Mouse (Mus musculus): ENCODE data around the gene Spata31d1b.
"Not testable (repeated sequence)": the region's sequence is repeated elsewhere in the genome, so short reads cannot be mapped to it uniquely, and the experiment has no call there.

The Spata31d1b gene

DNA sequence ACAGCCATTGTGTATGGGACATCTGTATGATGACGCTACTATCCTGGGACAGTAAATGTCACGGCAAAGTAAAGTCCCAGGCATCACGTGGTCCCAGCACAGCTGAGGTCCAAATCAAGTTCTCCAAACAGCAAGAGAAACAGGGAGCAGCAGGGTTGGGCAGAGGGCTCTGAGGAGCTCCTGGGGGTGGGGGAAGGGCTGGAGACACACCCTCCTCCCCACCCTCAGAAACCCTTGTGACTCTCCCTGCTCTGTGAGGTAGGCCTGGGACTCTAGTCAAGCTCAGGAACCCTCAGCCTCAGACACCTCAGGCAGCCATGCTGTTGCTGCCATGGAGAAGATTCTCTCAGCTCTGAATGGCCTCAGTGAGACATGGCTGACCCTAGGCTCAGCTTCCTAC is at the start of gene Spata31d1b:
Gene Spata31d1b (plus strand): TSS at position 301 of the 400 bp plus-strand sequence.
- not testable (repeated sequence) for DNase-seq (ENCODE audit: low spot score)

DNA sequence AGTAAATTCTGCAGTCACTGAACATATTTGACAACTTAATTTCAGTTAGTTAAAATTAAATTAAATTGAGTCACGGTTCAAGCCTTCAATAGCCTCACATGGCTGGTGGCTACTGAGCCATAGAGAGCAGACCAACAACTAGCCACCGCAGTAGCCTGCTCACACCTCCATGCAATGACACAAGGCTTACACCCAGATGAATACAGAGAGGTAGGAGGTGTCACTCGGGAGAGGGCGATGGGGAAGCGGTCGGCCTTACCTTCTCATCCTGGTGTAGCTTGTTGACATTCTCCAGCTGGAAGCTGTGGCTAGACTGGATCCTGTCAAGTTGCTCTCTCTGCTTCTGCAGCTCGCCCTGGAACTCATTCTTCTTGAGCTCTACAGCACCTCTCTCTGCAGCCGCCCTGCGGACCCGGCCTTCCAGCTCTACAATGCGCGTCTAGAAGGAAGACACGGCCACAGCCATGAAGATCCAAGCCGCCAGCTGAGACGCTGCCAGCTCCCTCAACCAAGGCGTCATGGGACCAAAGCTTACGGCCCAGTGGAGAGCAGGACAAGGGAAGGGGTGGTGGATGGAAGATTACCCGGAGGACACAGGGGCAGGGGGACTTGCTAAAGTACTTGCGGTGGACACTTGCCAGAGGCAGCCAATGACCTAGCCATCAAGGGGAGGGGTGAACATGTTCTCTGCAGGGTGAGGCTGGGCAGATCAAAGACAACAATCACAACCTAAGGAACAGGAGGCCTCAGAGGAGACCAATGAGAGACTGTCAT is 48.0 kb upstream of the Spata31d1b start:
- no peak for DNase-seq (ENCODE audit: low spot score)

DNA sequence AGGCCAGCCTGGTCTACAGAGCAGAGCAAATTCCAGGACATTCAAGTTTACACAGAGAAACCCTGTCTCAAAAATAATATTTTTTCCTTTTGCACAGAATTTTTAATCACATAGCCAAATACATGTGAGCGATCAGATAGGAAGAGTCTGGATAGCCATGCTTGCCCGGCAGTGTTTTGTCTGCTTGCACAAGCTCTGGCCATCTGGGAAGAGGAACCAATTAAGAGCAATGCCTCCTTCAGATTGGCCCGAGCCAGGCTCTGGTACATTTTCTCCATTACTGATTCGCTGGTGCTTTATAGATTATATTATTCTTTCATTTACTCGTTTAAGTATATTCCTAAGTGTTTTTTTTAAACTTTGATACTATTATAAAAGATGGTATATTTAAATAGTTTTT is 44.3 kb upstream of the Spata31d1b start:
- no peak for DNase-seq (ENCODE audit: low spot score)

DNA sequence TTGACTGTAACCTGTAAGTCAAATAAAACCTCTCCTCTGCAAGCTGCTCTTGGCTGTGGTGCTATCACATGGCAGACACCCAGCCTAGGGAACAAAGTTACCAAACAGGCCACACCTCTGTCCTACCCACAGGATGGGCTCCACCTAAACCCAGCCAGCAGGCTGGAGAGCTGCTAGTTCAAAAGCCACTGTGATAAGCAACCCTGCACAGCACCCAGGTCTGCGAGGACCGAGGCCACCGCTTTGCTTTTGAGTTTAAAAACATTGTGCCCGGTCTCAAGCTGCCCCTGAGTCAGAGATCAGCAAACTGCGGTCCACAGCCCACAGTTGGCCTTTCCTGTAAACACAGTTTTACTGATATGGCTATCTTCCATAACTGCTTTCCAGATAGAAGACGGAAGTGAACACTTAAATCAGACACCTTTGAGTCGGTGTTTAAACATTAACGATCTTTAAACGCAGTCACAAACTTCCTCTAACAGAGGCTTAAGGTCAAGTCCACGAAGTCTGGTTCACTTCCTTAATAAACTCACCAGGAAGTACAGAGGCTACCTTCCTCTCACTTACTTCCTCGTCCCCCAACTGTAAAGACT is 43.5 kb upstream of the Spata31d1b start:
- DNase-seq (ENCODE audit: low spot score) = no peak

DNA sequence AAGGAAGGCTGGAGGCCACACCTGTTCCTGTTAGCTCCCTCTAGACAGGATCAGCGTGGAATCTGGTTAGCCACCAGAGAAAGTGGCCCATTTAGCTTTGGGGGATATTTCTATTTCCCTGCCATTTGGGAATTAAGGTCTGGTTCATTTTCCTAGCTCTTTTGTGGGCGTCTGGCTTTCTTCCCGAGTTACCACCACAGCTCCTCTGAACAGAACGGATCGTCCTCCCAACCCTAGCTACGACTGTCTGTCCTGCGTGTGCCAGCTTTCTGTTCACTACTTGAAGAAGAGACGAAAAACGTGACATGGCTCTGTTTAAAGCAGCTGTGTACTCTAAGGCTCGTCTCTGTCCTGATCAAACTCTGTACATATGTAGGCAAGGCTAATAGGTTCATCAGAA is 42.1 kb upstream of the Spata31d1b start:
- no peak for DNase-seq (ENCODE audit: low spot score)

DNA sequence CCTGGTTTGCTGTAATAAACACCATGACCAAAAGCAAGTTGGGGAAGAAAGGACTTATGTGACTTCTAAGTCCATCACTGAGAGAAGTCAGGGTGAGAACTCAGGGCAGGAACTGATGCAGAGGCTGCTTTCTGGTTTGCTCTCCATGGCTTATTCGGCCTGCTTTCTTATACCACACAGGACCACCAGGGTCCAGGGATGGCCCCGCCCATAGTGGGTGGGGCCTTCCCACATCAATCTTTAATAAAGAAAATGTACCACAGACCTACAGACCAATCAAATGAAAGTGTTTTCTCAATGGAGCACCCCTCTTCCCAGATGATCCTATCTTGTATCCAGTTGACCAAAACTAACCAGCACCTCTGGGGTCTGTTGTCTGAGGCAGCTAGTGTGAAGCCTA is 40.6 kb upstream of the Spata31d1b start:
- no peak for DNase-seq (ENCODE audit: low spot score)

DNA sequence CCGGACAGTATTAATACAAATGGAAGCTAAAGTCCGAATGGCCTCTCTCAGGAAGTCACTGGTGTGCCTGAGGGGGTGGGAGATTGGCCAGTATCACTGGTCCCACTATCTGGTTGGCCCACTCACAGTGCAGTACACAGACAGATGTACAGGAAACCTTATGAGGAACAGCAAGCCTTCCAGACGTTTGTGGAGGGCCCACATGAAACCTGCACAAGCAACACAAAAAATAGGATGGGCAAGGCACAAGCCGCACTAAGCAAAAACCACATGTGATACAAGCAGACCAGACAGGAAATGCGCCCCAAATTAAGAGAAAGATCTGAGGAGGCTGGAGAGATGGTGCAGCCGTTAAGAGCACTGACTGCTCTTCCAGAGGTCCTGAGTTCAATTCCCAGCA is 39.8 kb upstream of the Spata31d1b start:
- no peak for DNase-seq (ENCODE audit: low spot score)

DNA sequence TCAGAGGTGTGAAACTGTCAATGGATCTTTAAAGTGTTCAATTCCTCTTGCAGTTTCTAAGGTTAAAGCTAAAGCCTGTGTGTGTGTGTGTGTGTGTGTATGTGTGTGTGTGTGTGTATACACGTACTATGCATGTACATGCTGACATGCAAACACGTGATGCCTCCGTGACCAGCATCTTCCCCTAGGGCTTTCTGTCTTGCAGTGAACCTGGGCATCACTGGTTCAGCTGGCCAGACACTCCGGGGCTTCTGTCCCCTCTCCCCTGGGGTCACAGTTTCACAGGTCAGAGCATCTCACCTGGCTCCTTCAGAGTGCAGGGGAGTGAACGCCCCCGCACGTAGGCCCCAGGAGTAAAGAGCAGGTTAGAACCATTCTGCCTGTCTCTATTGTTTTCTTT is 38.5 kb upstream of the Spata31d1b start:
- DNase-seq (ENCODE audit: low spot score) = no peak

DNA sequence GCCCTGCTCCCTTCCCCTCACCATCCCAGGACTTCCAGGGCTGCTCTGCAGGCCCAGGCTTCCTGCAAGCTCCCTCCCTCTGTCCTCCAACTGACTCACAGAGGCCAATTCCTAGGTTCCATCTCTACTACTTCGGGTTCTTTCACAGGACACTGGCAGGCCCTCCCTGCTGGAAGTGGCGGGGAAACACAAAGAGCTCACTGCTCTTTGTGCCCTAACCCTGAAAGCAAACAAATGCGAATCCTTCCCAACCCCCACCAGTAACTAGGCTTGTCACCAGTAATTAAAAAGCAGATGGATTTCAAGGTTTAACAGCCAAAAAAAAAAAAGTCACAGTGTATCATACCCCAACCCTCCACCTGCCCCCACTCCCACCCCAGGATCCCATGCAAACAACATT is 37.9 kb upstream of the Spata31d1b start:
- DNase-seq (ENCODE audit: low spot score) = no peak

DNA sequence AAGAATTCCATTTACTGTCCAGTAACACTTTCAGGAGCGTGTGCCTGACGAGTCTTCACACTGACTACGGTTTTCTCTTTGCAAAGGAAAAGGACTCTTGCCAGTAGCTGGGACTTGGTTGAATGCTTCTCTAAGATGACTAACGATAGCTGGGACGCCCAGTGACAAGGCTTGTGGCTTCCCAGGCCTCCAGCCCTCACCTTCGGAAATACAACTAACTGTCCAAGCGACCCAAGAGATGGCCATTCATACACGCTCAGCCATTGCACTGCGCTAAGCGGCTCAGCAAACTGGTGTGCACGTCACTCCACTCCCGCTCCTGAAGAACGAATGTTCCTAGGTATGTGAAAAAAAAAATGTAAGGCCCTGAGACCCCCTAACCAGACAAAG is 37.3 kb upstream of the Spata31d1b start:
- peak; percentile 15 for DNase-seq (ENCODE audit: low spot score)

DNA sequence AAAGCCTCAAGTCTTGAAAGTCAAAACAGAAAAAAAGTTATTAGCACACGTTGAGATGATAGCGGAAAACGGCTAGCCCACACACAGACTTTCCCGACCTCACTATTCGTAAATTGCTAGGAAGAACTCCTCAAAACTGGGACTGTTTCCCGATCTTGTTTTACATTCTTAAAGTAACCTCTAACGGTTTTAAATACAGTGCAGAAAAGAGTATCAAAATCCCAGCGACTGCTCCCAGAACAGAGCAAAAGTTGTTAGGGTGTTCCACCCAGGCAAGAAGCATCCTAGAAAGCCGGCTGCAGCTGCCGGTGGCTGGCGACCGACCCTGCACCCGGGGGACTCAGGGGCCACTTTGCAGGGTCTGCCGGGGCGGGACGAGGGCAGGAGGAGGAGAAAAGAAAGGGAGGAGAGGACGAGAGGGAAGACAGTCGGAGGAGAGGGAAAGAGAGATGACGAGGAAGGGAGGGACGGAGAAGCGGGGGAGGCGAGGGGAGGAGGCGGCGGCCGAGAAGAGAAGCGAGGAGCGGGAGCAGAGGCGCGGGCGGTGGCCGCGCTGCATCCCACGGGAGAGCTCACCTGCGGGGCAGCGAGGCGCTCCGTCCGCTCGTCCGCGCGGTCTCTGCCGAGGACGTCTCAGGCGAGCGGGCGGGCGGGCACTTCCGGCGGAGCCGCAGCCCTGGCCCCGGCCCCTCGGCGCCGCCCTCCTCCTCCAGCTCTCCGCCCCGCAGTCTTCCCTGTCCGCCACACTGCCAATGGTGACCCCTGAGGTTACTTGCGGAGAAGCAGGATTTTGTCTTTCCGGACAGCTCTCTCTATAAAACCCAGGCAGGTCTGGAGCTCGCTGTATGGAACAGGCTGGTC is 36.7 kb upstream of the Spata31d1b start, which contains the start of gene Golm1:
Gene Golm1 (minus strand): TSS at position 661 of the 861 bp plus-strand sequence.
- peak; percentile 15 for DNase-seq (ENCODE audit: low spot score)

DNA sequence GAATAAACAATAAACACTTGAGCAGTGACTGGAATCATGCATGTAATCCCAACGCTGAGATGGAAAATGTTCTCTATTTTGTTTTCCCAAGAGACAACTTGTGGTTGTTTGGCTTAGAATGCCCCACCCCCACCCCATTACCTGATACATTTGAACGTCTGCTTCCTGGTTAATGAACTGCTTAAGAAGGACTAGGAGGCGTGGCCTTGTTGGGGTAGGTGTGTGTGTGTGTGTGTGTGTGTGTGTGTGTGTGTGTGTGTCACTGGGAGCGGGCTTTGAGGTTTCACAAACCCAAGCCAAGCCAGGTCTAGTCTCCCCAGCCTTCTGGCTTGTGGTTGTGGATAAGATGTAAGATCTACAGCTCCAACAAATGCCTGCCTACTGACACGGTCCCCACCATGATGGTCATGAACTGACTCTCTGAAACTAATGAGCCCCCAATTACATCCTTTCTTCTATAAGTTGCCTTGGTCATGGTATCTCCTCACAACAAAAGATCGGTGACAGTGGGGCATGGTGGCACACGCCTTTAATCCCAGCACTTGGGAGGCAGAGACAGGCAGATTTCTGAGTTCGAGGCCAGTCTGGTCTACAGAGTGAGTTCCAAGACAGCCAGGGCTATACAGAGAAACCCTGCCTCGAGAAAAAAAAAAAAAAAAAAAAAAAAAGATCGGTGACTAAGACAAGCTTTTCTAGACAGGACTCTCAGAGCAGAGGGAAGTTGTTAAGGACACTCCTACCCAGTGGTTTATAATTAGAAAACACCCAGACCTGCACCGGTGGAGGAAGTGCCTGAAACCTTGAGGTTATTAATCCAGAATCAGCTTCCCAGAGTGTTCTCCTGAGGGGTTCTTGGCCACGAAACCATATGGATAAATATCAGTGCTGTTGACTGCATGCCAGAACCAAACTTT is 35.5 kb upstream of the Spata31d1b start:
- DNase-seq (ENCODE audit: low spot score) = no peak

DNA sequence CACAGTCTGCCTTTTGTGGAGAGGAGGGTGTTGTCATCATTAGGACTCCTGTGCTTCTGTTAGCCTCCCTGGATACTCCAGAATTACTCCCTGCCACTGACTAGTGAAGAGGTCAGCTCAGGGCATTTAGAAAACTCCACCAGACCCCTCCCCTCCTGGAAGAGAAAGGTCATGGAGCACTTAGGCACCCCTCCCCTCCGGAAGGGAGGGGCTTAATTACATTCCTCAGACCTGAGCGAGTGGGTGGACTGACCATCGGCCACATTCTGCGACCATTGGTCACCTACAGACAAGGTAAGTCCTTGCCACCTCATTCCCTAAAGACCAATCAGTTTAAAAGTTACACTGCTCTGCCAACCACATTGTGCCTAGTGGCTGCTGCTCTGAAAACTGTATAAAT is 32.8 kb upstream of the Spata31d1b start:
- DNase-seq (ENCODE audit: low spot score) = no peak

DNA sequence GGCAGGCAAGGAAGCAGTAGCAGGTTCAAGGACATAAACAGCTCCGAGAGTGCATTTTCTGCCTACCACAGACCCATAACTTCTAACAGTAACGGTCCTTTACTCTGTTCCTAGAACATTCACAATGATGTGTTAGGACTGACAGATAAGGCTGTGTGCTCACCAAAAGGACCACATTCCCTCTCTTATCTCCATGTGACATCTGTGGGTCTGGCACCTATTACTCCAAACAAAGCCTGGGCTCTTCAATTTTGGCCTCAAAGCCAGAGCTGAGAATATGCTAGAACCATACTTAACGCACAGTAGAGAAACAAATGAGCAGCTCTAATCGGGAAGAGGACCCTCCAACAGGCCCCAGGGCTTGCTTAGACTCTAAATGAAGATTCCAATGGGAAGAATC is 32.2 kb upstream of the Spata31d1b start:
- DNase-seq (ENCODE audit: low spot score) = no peak

DNA sequence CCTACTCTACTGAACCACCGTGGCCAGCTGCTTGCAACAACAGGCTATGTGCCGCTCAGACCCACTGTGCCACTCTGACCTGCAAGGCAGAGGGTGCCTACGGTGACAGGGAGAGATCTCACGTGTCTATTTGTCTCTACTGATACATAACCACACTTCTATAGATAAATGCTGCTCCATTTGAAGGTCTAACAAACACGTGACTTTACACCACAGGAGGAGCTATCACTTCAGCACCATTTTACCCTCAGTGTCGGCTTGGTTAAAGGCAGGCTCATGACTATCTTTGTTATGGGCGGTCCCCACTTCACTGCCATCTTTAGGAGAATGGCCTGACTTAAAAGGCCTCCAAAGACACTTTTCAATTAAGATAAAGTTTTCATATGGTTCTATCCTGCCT is 29.5 kb upstream of the Spata31d1b start:
- no peak for DNase-seq (ENCODE audit: low spot score)

DNA sequence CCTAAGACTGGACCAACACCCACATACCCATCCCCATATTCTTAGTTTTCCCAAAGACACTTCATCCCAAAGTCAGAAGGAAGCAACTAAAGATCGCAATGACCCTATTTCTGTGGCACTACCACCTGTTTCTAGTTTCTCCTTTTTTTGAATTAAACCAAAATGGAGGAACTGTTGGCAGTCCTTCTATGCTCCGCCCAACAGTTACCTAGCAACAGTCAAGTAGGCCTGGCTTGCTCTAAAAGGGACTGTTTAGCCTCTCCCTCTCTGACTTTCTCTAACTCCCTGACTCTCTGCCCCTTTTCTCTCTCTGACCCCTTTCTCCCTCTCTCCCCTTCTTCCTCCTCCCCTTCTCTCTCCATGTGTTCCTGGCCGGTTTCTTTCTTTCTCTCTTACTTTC is 26.8 kb upstream of the Spata31d1b start:
- DNase-seq (ENCODE audit: low spot score) = no peak

DNA sequence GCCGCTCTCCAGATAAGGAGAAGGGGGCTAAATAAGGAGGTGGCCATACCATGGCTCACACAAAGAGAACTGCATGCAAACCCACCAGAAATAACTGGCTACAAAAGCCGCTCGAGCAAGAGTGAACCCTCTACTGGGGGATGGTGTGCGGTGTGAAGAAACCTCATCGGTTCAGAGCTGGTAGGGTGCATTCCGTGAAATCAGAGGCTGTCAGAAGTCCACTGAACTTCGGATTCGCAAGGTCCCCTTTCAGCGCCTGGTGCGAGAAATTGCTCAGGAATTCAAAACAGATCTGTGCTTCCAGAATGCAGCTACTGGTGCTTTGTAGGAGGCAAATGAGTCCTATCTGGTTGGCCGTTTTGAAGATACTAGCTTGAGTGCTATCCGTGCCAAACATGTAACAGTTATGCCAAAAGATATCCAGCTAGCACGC is 23.7 kb upstream of the Spata31d1b start:
- DNase-seq (ENCODE audit: low spot score) = no peak

DNA sequence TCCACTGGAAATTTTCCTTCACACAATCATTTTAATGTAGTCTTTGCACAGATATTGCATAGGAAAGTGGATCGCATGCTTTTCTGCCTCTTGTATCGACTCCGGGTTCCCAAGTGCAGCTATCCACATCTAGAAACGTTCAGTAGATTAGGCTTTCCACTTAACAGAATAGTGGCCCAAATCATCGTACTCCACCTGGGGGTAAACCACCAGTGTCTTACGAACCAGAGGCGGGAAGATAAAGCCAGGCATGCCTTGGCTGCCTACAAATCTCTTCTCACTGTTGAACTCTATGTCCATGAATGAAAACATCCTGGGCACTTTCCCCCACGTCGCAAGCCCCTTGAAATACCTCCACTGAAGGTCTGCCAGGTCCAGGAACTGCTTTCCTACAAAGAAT is 22.8 kb upstream of the Spata31d1b start:
- no peak for DNase-seq (ENCODE audit: low spot score)

DNA sequence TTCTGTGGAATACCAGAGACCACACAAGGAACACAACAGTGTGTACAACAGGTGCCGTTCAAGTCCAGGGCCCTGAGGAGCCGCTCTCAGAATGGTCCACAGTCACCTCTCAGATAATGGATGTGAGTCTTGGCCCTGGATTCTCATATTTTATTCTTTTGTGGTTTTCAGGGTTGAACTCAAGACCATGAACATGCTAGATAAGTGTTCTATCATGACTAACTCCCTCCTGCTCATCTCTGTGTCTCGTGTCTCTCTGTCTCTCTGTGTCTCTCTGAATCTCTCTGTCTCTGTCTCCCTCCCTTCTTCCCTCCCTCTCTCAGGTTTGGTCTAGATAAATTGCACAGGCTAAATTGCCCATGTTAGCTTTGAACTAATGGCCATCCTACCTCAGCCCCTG is 22.2 kb upstream of the Spata31d1b start:
- no peak for DNase-seq (ENCODE audit: low spot score)

DNA sequence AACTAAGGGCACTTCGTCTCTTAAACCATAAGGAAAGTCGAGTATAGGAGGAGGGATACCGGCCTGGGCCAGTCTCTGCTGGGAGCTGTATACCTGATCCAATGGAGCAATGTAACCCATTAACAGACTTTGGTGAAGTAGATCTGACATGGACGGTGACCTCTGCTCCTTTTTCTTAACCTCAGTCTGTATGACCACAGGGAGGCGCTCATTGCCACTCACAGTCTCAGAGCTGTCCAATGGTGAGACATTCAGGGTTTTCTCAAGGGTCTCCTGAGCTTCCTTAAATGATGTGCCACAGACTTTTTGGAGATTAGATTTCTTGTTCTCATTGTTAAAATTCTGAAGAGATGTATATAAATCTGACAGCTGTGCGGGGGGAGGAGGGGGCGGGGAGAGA is 21.5 kb upstream of the Spata31d1b start:
- no peak for DNase-seq (ENCODE audit: low spot score)

DNA sequence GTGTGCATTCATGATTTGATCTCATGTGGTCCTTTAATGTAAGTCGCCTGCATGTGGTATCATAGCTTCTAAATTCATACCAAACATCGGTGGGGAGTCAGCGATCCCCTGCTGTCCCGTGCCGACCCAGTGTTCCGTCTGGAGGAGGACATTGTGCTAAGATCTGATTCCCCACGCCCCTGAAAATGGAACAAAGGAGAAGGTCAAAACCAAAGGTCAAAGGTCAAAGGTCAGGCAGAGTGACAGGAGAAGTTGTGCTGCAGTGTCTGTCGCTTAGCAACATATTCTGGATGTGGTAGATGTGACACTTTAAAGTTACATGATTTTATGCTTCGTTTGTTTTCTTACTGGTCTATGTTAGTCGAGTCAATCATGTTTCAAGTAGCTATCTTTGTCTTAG is 20.6 kb upstream of the Spata31d1b start:
- no peak for DNase-seq (ENCODE audit: low spot score)

DNA sequence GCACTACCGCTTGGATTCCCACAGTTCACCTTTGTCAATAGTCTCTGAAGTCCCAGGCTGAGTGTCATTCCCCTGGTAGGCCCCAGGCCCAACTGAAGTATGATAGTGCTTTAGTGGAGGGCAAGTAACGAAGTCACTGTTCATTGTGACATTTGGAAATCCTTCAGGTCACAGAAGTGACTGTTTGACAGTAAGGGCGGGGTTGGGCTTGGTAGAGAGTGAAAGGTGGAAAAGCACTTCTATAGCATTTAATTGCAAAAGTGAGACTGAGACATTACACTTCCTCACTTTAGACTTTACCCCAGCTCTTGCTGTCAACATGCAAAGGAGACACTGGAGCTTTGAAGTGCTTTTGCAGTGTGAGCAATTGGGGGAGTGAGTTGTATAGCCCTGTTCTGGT is 18.1 kb upstream of the Spata31d1b start, which contains the start of gene 4921517D22Rik:
Gene 4921517D22Rik (minus strand): TSS at position 101 of the 400 bp plus-strand sequence.
- DNase-seq (ENCODE audit: low spot score) = no peak

All from adipocyte (in vitro differentiated cells).